14 mouse cellular contexts compared by ENCODE assay signal in the genomic region with DNA sequence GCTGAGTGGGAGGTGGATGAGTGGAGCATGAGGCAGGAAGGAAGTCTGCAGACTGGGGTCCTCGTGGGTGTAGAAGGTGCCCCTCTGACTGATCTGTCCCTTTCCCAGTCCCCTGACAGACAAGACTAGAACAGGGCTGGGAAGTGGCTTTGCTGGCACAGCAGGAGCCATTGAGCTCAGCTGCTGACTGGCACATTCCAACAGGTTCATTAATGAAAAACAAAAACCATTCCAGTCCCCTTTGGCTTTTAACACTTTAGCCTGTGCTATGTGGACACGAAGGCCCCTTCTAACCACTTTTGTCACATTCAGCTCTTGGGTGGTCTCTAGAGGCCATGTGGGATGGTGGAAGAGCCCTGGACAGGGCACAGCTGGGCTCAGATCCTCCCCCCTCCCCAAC. TPM values are rescaled to one million over a fixed set of nuclear protein-coding genes. Genes with fewer than 3 reads are reported as not detected.
DNase-seq lines count a peak whose midpoint lies in the region; ATAC-seq lines count a peak whose summit lies in the region.
"Had no signal": no experiment of that assay in that cellular context is flagged by ENCODE, and none has a peak within 500 bp of the region (broad histone marks: within the 10 kb centered on the region; RNA-seq: fewer than 3 reads in every experiment).

No protein-coding gene starts in this region.

- no peaks in the 10 kb centered on the region for H3K9me3 ChIP-seq in forebrain, embryonic 14.5 days (replicated peaks; ENCODE audit: control insufficient read depth, low read length)
- no peaks in the 10 kb centered on the region for H3K9me3 ChIP-seq in forebrain, embryonic 15.5 days
- H3K9me3 ChIP-seq in kidney, embryonic 16.5 days (ENCODE audit: low read length), result no peaks in the 10 kb centered on the region
- H3K9me3 ChIP-seq in limb, embryonic 13.5 days, result no peaks in the 10 kb centered on the region
- no peaks in the 10 kb centered on the region for H3K9me3 ChIP-seq in liver, embryonic 11.5 days (ENCODE audit: control insufficient read depth, low read length)
- H3K9me3 ChIP-seq: heart, embryonic 13.5 days had no signal

- no peak overlapping the region for H3K27ac ChIP-seq in forebrain, embryonic 14.5 days (ENCODE audit: low read depth, low read length)
- H3K27ac ChIP-seq in forebrain, embryonic 15.5 days (replicated peaks), result no peak overlapping the region
- peak overlapping the region; percentile 21; the same call in 1 of the 2 replicates for H3K27ac ChIP-seq in kidney, embryonic 16.5 days (ENCODE audit: low read length)
- no peak overlapping the region for H3K27ac ChIP-seq in limb, embryonic 13.5 days
- no peak overlapping the region for H3K27ac ChIP-seq in liver, embryonic 11.5 days (ENCODE audit: low read depth, low read length)
- H3K27ac ChIP-seq: heart, embryonic 13.5 days had no signal

- no peak overlapping the region for H3K4me3 ChIP-seq in forebrain, embryonic 14.5 days (ENCODE audit: low read depth, low read length)
- H3K4me3 ChIP-seq in forebrain, embryonic 15.5 days, result no peak overlapping the region
- H3K4me3 ChIP-seq in kidney, embryonic 16.5 days (ENCODE audit: low read length), result no peak overlapping the region
- H3K4me3 ChIP-seq in limb, embryonic 13.5 days, result no peak overlapping the region
- no peak overlapping the region for H3K4me3 ChIP-seq in liver, embryonic 11.5 days (ENCODE audit: low read depth, low read length)
- H3K4me3 ChIP-seq: heart, embryonic 13.5 days had no signal

- no peaks in the 10 kb centered on the region for H3K36me3 ChIP-seq in forebrain, embryonic 14.5 days (ENCODE audit: control insufficient read depth, insufficient read depth, low read length)
- no peaks in the 10 kb centered on the region for H3K36me3 ChIP-seq in forebrain, embryonic 15.5 days
- 0 out of 2 replicates have a peak, but pooled peaks cover 2% of the 10 kb centered on the region for H3K36me3 ChIP-seq in kidney, embryonic 16.5 days (ENCODE audit: insufficient read depth, low read length)
- peaks cover 35% of the 10 kb centered on the region for H3K36me3 ChIP-seq in limb, embryonic 13.5 days
- H3K36me3 ChIP-seq in liver, embryonic 11.5 days (ENCODE audit: control insufficient read depth, insufficient read depth, low read length), result no peaks in the 10 kb centered on the region

- peaks cover 31% of the 10 kb centered on the region for H3K4me1 ChIP-seq in forebrain, embryonic 14.5 days (ENCODE audit: control insufficient read depth, insufficient read depth, low read length)
- peaks cover 37% of the 10 kb centered on the region for H3K4me1 ChIP-seq in forebrain, embryonic 15.5 days
- H3K4me1 ChIP-seq in kidney, embryonic 16.5 days (ENCODE audit: insufficient read depth, low read length), result peaks cover 32% of the 10 kb centered on the region
- H3K4me1 ChIP-seq in limb, embryonic 13.5 days, result peaks cover 42% of the 10 kb centered on the region
- peaks cover 18% of the 10 kb centered on the region; the same call in 1 of the 2 replicates for H3K4me1 ChIP-seq in liver, embryonic 11.5 days (replicated peaks; ENCODE audit: control insufficient read depth, insufficient read depth, low read length)

- no peaks in the 10 kb centered on the region for H3K27me3 ChIP-seq in forebrain, embryonic 14.5 days (replicated peaks; ENCODE audit: control insufficient read depth, insufficient read depth, low read length)
- H3K27me3 ChIP-seq in forebrain, embryonic 15.5 days, result 0 out of 2 replicates have a peak, but pooled peaks cover 3% of the 10 kb centered on the region
- no peaks in the 10 kb centered on the region; the same call in 1 of the 2 replicates for H3K27me3 ChIP-seq in kidney, embryonic 16.5 days (ENCODE audit: insufficient read depth, low read length)
- H3K27me3 ChIP-seq in limb, embryonic 13.5 days, result no peaks in the 10 kb centered on the region
- H3K27me3 ChIP-seq in liver, embryonic 11.5 days (replicated peaks; ENCODE audit: control insufficient read depth, insufficient read depth, low read length), result peaks cover 7% of the 10 kb centered on the region; the same call in 1 of the 2 replicates
- H3K27me3 ChIP-seq: heart, embryonic 13.5 days had no signal

- 3% methylated on average over 2 of the region's 2 CpGs for WGBS in forebrain, embryonic 14.5 days
- WGBS in forebrain, embryonic 15.5 days, result 0% methylated on average over 2 of the region's 2 CpGs
- 4% methylated on average over 2 of the region's 2 CpGs for WGBS in kidney, embryonic 16.5 days
- WGBS in limb, embryonic 13.5 days, result 3% methylated on average over 2 of the region's 2 CpGs
- WGBS in liver, embryonic 11.5 days, result 24% methylated on average over 2 of the region's 2 CpGs

- DNase-seq in forebrain, embryonic 14.5 days (ENCODE audit: low spot score), result peak; percentile 8
- no peak for DNase-seq in kidney, adult 8-10 months
- peak; percentile 34 for DNase-seq in embryo, embryonic 11 days
- DNase-seq in ovary, postnatal 14 days (ENCODE audit: low spot score), result no peak
- DNase-seq in liver, embryonic 11.5 days (ENCODE audit: low spot score), result no peak
- DNase-seq: cerebellum, adult 18-20 months; gastrocnemius, postnatal 10 days; layer of hippocampus, adult 9-11 months; lung, adult 18-20 months; thymus, adult 18-20 months had no signal

- no peak overlapping the region for H3K9ac ChIP-seq in forebrain, embryonic 14.5 days (ENCODE audit: low read length)
- H3K9ac ChIP-seq in forebrain, embryonic 15.5 days (replicated peaks), result no peak overlapping the region
- H3K9ac ChIP-seq in kidney, embryonic 16.5 days (replicated peaks; ENCODE audit: low read length), result 0 out of 2 replicates have a peak overlapping the region, but pooled peaks have one; percentile 17
- H3K9ac ChIP-seq in limb, embryonic 13.5 days, result no peak overlapping the region
- H3K9ac ChIP-seq in liver, embryonic 11.5 days (ENCODE audit: low read depth, low read length), result no peak overlapping the region
- H3K9ac ChIP-seq: heart, embryonic 13.5 days had no signal

- no peak overlapping the region for H3K4me2 ChIP-seq in forebrain, embryonic 14.5 days (ENCODE audit: low read length)
- H3K4me2 ChIP-seq in forebrain, embryonic 15.5 days (replicated peaks), result no peak overlapping the region
- H3K4me2 ChIP-seq in kidney, embryonic 16.5 days (replicated peaks; ENCODE audit: low read depth, low read length), result no peak overlapping the region
- peak overlapping the region; percentile 23 for H3K4me2 ChIP-seq in limb, embryonic 13.5 days (replicated peaks)
- H3K4me2 ChIP-seq in liver, embryonic 11.5 days, result no peak overlapping the region

- no peak for ATAC-seq in forebrain, embryonic 14.5 days
- no peak for ATAC-seq in forebrain, embryonic 15.5 days (replicated peaks)
- no peak for ATAC-seq in kidney, embryonic 16.5 days (ENCODE audit: low FRiP score, low TSS enrichment)
- no peak for ATAC-seq in limb, embryonic 13.5 days (ENCODE audit: low FRiP score, low read depth)
- no peak for ATAC-seq in liver, embryonic 11.5 days (replicated peaks; ENCODE audit: low FRiP score)

RNA-seq across cellular contexts. Expression of a gene that starts 4.4 kb away (rescaled TPM):
- 7.9 and 13.8 TPM in 2 replicates for polyA plus RNA-seq in forebrain, embryonic 14.5 days (2014; fragmentation: Nextera tagmentation; extraction: Ambion mirVana)
- 15.8 and 16.9 TPM in 2 replicates for polyA plus RNA-seq in forebrain, embryonic 15.5 days (2015; fragmentation: Nextera tagmentation; extraction: Ambion mirVana)
- polyA plus RNA-seq in kidney, embryonic 16.5 days (2015; fragmentation: Nextera tagmentation; extraction: Ambion mirVana), result 114 TPM in 2 replicates
- 81.8 and 89.5 TPM in 2 replicates for polyA plus RNA-seq in limb, embryonic 13.5 days (2015; fragmentation: Nextera tagmentation; extraction: Ambion mirVana)
- 32.3 and 33.2 TPM in 2 replicates for polyA plus RNA-seq in liver, embryonic 11.5 days (2014; fragmentation: Nextera tagmentation; extraction: Ambion mirVana)

Comparison
In these comparisons a context has a peak if more than half of its experiments do, and no peak if none do; other contexts are left out.
1. DNase-seq: peak in forebrain, embryonic 14.5 days (single experiment) and embryo, embryonic 11 days (single experiment); none in kidney, adult 8-10 months (0 of 2), ovary, postnatal 14 days (single experiment) and liver, embryonic 11.5 days (single experiment).